Mouse (Mus musculus): Measurements from ENCODE around the gene Nkx1-2.

Gene Nkx1-2

DNA sequence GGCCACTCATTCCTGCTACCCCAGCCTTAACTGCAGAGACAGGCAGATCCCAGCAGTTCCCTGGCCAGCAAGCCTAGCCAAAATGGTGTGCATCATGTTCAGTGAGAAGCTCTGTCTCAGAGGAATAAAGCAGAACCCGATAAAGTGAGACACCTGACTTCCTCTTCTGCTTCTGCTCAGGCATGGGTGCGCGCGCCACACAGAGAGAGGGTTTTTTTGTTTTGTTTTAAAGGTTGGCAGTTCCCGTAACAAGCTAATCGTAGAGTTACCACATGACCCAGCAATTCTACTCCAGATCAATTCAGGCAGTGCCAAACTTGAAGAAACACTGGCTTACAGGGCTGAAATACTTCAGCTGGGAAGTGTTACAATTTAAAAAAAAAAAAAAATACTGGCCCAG is 30.6 kb downstream of the Nkx1-2 start:
- DNase-seq (ENCODE audit: low spot score in 2 of 2), result no peak

DNA sequence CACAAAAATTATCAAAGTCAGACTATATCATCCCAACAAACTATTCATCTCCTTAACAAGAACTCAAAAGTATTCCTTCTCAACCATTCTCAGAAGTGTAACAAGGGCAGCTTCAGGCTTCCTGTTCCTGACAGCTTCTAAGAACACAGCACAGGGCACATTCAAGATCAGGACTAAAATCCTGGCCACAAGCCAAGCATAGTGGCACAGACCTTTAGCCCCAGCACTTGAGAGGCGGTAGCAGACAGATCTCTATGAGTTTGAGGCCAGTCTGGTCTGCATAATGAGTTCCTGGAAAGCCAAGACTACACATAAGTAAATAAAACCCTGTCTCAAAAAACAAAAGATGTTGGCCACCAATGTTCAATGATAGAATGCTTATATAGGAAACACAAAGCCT is 33.6 kb downstream of the Nkx1-2 start:
- DNase-seq (ENCODE audit: low spot score in 2 of 2), result no peak

DNA sequence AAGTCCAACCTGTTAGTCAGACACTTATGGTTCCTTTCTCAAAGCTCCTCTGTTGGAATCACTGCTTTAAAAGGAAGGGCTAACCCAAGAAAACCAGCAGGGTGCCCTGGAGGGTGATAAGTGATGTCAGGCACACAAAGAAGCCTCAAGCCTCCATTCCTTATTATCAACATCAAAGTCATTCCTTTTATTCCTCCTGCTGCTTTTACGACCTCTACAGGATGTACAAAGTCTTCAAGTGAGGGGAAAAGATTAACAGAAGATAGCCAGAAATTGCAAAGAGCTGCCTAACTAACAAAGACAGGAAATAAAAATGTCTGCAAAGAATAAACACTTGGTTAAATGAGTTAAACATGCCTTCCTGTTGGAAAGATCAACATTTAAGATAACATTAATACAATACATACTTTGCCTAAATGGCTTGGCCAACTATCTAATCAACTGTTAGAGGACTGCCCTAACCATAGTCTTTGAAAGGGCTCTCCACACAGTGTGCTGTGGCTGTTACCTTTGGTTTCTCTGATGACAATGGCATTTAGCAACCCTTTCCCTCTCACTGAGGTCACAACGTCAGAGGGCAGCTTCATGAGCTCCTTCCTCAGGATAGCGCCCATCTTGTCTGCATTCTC is 40.2 kb downstream of the Nkx1-2 start:
- no peak for DNase-seq (ENCODE audit: low spot score in 2 of 2)

DNA sequence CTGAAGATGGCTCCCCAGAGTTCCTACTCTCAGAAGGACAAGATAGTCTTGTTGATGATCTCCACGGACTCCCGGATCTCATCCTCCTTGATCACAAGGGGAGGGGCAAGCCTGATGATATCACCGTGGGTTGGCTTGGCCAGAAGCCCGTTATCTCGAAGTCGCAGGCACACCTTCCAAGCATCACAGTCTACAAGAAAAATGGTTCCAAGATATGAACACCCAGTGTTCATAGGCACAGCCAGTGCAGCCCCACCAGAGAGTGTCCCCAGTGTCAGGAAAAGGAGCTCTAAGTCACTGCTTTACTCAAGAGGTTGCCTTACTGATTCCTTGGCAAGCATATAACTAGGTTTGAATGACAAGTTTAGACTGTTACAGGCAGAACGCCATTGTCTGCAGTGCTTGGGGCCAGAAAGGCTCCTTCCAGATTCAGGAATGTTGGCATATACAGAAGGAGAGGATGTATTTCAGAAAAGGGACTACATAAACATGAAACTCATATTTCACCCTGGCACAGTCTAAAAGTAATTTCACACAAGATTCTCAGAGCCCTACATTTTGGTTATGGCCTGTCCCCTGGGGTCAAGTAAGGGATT is 41.2 kb downstream of the Nkx1-2 start:
- no peak for DNase-seq (ENCODE audit: low spot score in 2 of 2)

DNA sequence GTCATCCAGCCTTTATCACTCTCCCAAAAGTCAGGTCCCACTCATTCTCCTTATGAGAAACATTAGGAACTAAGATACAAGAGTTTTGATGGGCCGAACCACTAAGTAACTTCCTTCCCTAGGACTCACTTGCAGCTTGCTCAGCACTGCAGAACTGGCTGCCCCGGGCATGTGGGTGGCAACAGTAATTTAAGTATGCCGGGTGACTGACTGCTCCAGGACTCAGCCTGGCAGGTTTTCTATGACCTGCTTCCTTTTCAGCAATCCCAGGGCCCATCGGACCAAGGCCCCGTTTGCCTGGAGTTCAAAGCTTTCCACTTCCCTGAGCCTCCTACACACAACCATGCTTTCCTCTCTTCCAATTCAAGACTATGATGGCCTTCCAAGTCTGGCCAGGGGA is 42.9 kb downstream of the Nkx1-2 start:
- DNase-seq (ENCODE audit: low spot score in 2 of 2), result no peak

DNA sequence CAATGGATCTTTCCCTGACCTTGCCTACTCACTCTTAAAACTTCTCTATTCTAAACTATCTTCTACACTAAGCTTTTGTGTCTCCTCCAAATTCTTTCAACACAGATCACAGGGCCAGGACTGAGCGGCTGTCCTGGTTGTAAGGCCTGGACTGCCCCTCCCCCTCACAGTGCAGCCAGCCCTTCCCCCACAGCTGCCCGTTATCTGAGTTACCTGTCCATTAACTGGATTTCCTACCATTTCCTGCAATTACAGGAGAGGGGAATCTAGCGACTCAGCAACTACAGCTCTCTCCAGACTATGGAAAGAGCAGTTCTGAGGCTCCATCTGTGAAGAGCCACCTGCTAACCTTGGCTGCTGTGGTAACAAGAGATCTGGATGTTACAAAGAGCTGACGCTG is 43.5 kb downstream of the Nkx1-2 start:
- no peak for DNase-seq (ENCODE audit: low spot score in 2 of 2)

DNA sequence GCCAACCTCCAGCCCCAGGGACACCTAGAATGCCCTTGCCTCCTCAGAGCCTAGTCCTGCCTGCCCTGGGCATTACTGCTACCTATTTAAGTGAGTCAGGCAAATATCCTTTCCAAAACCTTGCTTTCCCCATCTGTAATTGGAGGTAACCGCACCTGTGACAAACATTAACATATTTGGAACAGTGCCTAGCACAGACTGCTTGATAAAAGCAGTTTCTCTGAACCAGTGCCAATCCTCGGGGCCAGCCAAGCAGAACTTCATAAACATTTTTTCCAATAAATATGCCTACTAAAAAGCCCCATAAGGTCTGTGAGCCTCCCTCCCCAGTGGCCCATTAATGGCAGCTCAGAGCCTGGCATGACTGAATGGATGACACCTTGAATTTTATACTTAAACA is 45.3 kb downstream of the Nkx1-2 start:
- no peak for DNase-seq (ENCODE audit: low spot score in 2 of 2)

DNA sequence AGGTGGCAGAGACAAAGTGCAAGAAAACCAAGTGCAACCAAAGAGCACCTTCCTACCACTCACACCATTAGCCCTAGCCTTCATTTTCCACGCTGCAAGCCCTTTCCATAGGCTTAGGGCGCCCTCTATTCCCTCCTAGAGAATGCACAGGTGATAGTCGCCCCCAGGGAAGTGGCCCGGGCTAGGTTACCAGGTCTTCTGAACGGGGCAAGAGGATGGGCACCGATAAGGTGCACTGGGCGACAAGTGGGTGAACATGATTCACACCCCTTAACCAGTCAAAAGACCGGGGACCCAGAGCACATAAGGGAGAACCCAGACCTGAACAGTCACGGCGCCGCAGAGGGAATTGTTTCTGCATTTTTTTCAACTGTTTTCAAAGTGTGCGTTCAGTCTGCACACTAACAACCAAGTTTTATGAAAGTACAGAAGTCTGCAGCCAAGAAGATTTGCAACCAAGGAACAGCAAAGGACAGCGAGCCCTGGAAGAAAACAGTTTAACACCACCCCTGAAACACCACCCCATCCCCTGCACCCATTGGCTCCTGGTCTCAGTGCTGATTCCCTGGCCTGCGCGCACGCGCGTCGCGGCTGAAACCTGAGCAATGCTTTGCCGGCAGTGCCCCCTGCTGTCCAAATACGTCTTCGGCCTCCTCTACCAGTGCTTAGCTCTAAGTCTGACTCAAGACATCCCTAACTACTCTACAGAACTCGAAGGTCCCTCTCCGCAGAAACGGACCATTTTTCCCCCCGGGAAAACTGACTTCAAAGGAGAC is 47.9 kb downstream of the Nkx1-2 start:
- peak; percentile 98 to 99 for DNase-seq (ENCODE audit: low spot score in 2 of 2)

DNA sequence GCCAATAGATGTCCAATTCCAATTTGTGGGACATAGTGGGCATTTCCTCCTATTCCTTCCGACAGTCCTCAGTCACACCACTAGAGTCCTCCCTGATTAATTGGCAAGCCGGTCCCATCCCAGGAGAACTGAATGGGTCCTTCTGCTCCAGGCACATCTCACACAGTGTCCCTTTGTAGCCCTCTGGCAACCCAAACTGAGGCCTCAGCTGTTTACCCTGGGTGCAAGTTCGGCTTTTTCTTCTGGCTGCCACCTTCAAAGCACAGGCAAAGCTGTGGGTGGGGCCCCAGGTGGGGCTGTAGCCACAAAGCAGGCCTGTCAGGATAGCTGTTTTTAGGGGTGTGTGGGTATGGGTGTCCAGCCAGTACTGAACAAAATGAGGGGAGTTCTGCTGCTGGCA is 52.3 kb downstream of the Nkx1-2 start:
- DNase-seq (ENCODE audit: low spot score in 2 of 2), result no peak
